14 mouse cellular contexts compared by ENCODE assay signal in genomic region chr8:104577606-104578005, GRCm38 (mm10). TPM values are rescaled to one million over a fixed set of nuclear protein-coding genes. Genes with fewer than 3 reads are reported as not detected.
DNase-seq lines count a peak whose midpoint lies in the region; ATAC-seq and TF ChIP-seq lines count a peak whose summit lies in the region.
"Not testable (repeated sequence)": the region's sequence is repeated elsewhere in the genome, so short reads cannot be mapped to it uniquely, and the experiment has no call there.
"Had no signal": no experiment of that assay in that cellular context is flagged by ENCODE, and none has a peak within 500 bp of the region (broad histone marks: within the 10 kb centered on the region; RNA-seq: fewer than 3 reads in every experiment).

No protein-coding gene starts in this region.

- H3K4me3 ChIP-seq in ES-Bruce4 (ENCODE audit: low read depth, low read length); forebrain, embryonic 11.5 days (ENCODE audit: low read depth, low read length); kidney, postnatal 0 days (replicated peaks; ENCODE audit: low read depth, low read length); lung, postnatal 0 days (ENCODE audit: low read depth, low read length): not testable (repeated sequence)
- peak overlapping the region; percentile 9; the same call in 1 of the 2 replicates for H3K4me3 ChIP-seq in testis, adult 2 months (ENCODE audit: control insufficient read depth, low read depth, low read length)

- H3K4me2 ChIP-seq in forebrain, embryonic 11.5 days (ENCODE audit: low read depth, low read length, severe bottlenecking); kidney, postnatal 0 days (ENCODE audit: low read length); lung, postnatal 0 days (replicated peaks; ENCODE audit: low read depth, low read length): not testable (repeated sequence)

- TF ChIP-seq POLR2A in ES-Bruce4 (IDR thresholded peaks at IDR 0.05; ENCODE audit: insufficient read depth, low read length); testis, adult 2 months (IDR thresholded peaks at IDR 0.05; ENCODE audit: control insufficient read depth, low read depth, low read length): not testable (repeated sequence)

- not testable (repeated sequence) for H3K9ac ChIP-seq in ES-Bruce4 (ENCODE audit: low read depth, poor library complexity, severe bottlenecking); forebrain, embryonic 11.5 days (ENCODE audit: low read length); kidney, postnatal 0 days (ENCODE audit: low read depth, low read length); lung, postnatal 0 days (replicated peaks; ENCODE audit: low read depth)

- not testable (repeated sequence) for H3K36me3 ChIP-seq in ES-Bruce4 (ENCODE audit: control insufficient read depth, insufficient read depth, low read length, poor library complexity, severe bottlenecking); forebrain, embryonic 11.5 days (ENCODE audit: control insufficient read depth, insufficient read depth, low read length); kidney, postnatal 0 days (ENCODE audit: insufficient read depth, low read length); lung, postnatal 0 days (ENCODE audit: insufficient read depth, low read length); testis, adult 2 months (ENCODE audit: control insufficient read depth, insufficient read depth, low read length)

- TF ChIP-seq CTCF in ES-Bruce4 (IDR thresholded peaks at IDR 0.05; ENCODE audit: low read depth, low read length), result peak; percentile 56
- 0 out of 2 replicates have a peak, but pooled peaks have one; percentile 6 for TF ChIP-seq CTCF in kidney, postnatal 0 days (IDR thresholded peaks at IDR 0.05; ENCODE audit: low read depth)
- 0 out of 2 replicates have a peak, but pooled peaks have one; percentile 6 for TF ChIP-seq CTCF in lung, postnatal 0 days (IDR thresholded peaks at IDR 0.05)
- 0 out of 2 replicates have a peak, but pooled peaks have one; percentile 18 for TF ChIP-seq CTCF in testis, adult 2 months (IDR thresholded peaks at IDR 0.05; ENCODE audit: control insufficient read depth, insufficient read depth, insufficient replicate concordance, low read depth, low read length)

- not testable (repeated sequence) for ATAC-seq in forebrain, embryonic 11.5 days (replicated peaks; ENCODE audit: low FRiP score); kidney, postnatal 0 days (replicated peaks; ENCODE audit: low FRiP score, low read depth); lung, postnatal 0 days

- H3K9me3 ChIP-seq in ES-Bruce4 (replicated peaks; ENCODE audit: control insufficient read depth, insufficient read depth, low read length, poor library complexity, severe bottlenecking); forebrain, embryonic 11.5 days (ENCODE audit: control insufficient read depth, low read length); kidney, postnatal 0 days (replicated peaks; ENCODE audit: low read length); lung, postnatal 0 days (ENCODE audit: low read length): not testable (repeated sequence)

- H3K4me1 ChIP-seq in ES-Bruce4 (ENCODE audit: control insufficient read depth, insufficient read depth, low read length); forebrain, embryonic 11.5 days (replicated peaks; ENCODE audit: control insufficient read depth, insufficient read depth, low read length); kidney, postnatal 0 days (replicated peaks; ENCODE audit: insufficient read depth, low read length); lung, postnatal 0 days (ENCODE audit: insufficient read depth, low read depth, low read length); testis, adult 2 months (ENCODE audit: control insufficient read depth, insufficient read depth, low read length): not testable (repeated sequence)

- 81% methylated on average over 17 of the region's 17 CpGs for WGBS in forebrain, embryonic 11.5 days
- 81% methylated on average over 17 of the region's 17 CpGs for WGBS in kidney, postnatal 0 days
- 71% methylated on average over 17 of the region's 17 CpGs for WGBS in lung, postnatal 0 days

- not testable (repeated sequence) for H3K27me3 ChIP-seq in ES-Bruce4 (ENCODE audit: control insufficient read depth, insufficient read depth, low read length, poor library complexity, severe bottlenecking); forebrain, embryonic 11.5 days (ENCODE audit: control insufficient read depth, insufficient read depth, low read length); kidney, postnatal 0 days (ENCODE audit: insufficient read depth, low read length); lung, postnatal 0 days (replicated peaks; ENCODE audit: insufficient read depth, low read length); testis, adult 2 months (ENCODE audit: control insufficient read depth, insufficient read depth, low read length)

- peak; percentile 86 for DNase-seq in R1 (ENCODE audit: low read depth, low spot score)
- DNase-seq in forebrain, embryonic 11.5 days (ENCODE audit: low spot score), result peak; percentile 16
- not testable (repeated sequence) for DNase-seq in kidney, postnatal 0 days (ENCODE audit: low spot score); lung, postnatal 0 days (ENCODE audit: low spot score)

- not testable (repeated sequence) for TF ChIP-seq EP300 in ES-Bruce4 (IDR thresholded peaks at IDR 0.05; ENCODE audit: insufficient read depth, low read depth, low read length); lung, postnatal 0 days (IDR thresholded peaks at IDR 0.05)

- not testable (repeated sequence) for H3K27ac ChIP-seq in ES-Bruce4 (ENCODE audit: insufficient read depth, low read length); forebrain, embryonic 11.5 days (ENCODE audit: low read depth, low read length); kidney, postnatal 0 days; lung, postnatal 0 days (ENCODE audit: low read length); testis, adult 2 months (ENCODE audit: control insufficient read depth, insufficient read depth, low read depth, low read length)

RNA-seq across cellular contexts. Expression of gene Pdp2, which starts 13.6 kb away (rescaled TPM):
- polyA plus RNA-seq in ES-Bruce4 (2011; ENCODE audit: insufficient read depth, insufficient read length, low read depth, missing spikeins), result 12.1 and 13.0 TPM in 2 replicates
- 16.5 and 18.7 TPM in 2 replicates for polyA plus RNA-seq in forebrain, embryonic 11.5 days (2014; fragmentation: Nextera tagmentation; extraction: Ambion mirVana)
- 12.6 and 14.5 TPM in 2 replicates for polyA plus RNA-seq in kidney, postnatal 0 days (2015; fragmentation: Nextera tagmentation; extraction: Ambion mirVana)
- 5.9 and 6.0 TPM in 2 replicates for polyA plus RNA-seq in lung, postnatal 0 days (2015; fragmentation: Nextera tagmentation; extraction: Ambion mirVana)
- polyA plus RNA-seq in testis, adult 2 months (2012; rRNA removed), result 1.2 and 1.3 TPM in 2 replicates

RNA-seq across cellular contexts. Expression of gene Car7, which starts 43.1 kb away (rescaled TPM):
- 1.2 and 1.4 TPM in 2 replicates for polyA plus RNA-seq in ES-Bruce4 (2011; ENCODE audit: insufficient read depth, insufficient read length, low read depth, missing spikeins)
- polyA plus RNA-seq in forebrain, embryonic 11.5 days (2014; fragmentation: Nextera tagmentation; extraction: Ambion mirVana), result 0.63 and 0.79 TPM in 2 replicates
- polyA plus RNA-seq in kidney, postnatal 0 days (2015; fragmentation: Nextera tagmentation; extraction: Ambion mirVana), result 5.2 and 5.8 TPM in 2 replicates
- 0.84 and 0.87 TPM in 2 replicates for polyA plus RNA-seq in lung, postnatal 0 days (2015; fragmentation: Nextera tagmentation; extraction: Ambion mirVana)
- 5.4 and 7.1 TPM in 2 replicates for polyA plus RNA-seq in testis, adult 2 months (2012; rRNA removed)

RNA-seq across cellular contexts. Expression of gene Nae1, which starts 43.2 kb away (rescaled TPM):
- 114 and 125 TPM in 2 replicates for polyA plus RNA-seq in ES-Bruce4 (2011; ENCODE audit: insufficient read depth, insufficient read length, low read depth, missing spikeins)
- polyA plus RNA-seq in forebrain, embryonic 11.5 days (2014; fragmentation: Nextera tagmentation; extraction: Ambion mirVana), result 132 and 147 TPM in 2 replicates
- polyA plus RNA-seq in kidney, postnatal 0 days (2015; fragmentation: Nextera tagmentation; extraction: Ambion mirVana), result 87.8 and 91.8 TPM in 2 replicates
- 57.9 and 58.9 TPM in 2 replicates for polyA plus RNA-seq in lung, postnatal 0 days (2015; fragmentation: Nextera tagmentation; extraction: Ambion mirVana)
- 15.9 and 26.0 TPM in 2 replicates for polyA plus RNA-seq in testis, adult 2 months (2012; rRNA removed)

RNA-seq across cellular contexts. Expression of gene Cdh16, which starts 46.6 kb away (rescaled TPM):
- polyA plus RNA-seq in ES-Bruce4 (2011; ENCODE audit: insufficient read depth, insufficient read length, low read depth, missing spikeins), result not detected in 2 replicates
- not detected in 2 replicates for polyA plus RNA-seq in forebrain, embryonic 11.5 days (2014; fragmentation: Nextera tagmentation; extraction: Ambion mirVana)
- polyA plus RNA-seq in kidney, postnatal 0 days (2015; fragmentation: Nextera tagmentation; extraction: Ambion mirVana), result 439 and 476 TPM in 2 replicates
- 13.8 and 17.2 TPM in 2 replicates for polyA plus RNA-seq in lung, postnatal 0 days (2015; fragmentation: Nextera tagmentation; extraction: Ambion mirVana)
- 1.3 TPM in 1 of 2 replicates, not detected in the other for polyA plus RNA-seq in testis, adult 2 months (2012; rRNA removed)
- polyA plus RNA-seq: embryonic facial prominence, embryonic 11.5 days; forebrain, embryonic 10.5 days; forebrain, embryonic 14.5 days; forebrain, postnatal 0 days; frontal cortex, adult 2 months; hindbrain, embryonic 10.5 days; hindbrain, embryonic 13.5 days; hindbrain, embryonic 16.5 days had no signal

RNA-seq across cellular contexts. Expression of gene Rrad, which starts 53.5 kb away (rescaled TPM):
- 1.4 and 1.9 TPM in 2 replicates for polyA plus RNA-seq in ES-Bruce4 (2011; ENCODE audit: insufficient read depth, insufficient read length, low read depth, missing spikeins)
- 0.90 and 1.3 TPM in 2 replicates for polyA plus RNA-seq in forebrain, embryonic 11.5 days (2014; fragmentation: Nextera tagmentation; extraction: Ambion mirVana)
- polyA plus RNA-seq in kidney, postnatal 0 days (2015; fragmentation: Nextera tagmentation; extraction: Ambion mirVana), result 13.5 and 15.7 TPM in 2 replicates
- 19.9 and 22.6 TPM in 2 replicates for polyA plus RNA-seq in lung, postnatal 0 days (2015; fragmentation: Nextera tagmentation; extraction: Ambion mirVana)
- 0.36 and 0.42 TPM in 2 replicates for polyA plus RNA-seq in testis, adult 2 months (2012; rRNA removed)

Comparison
In these comparisons a context has a peak if more than half of its experiments do, and no peak if none do; other contexts are left out.
1. CTCF ChIP-seq: peak in every context shown above with its lines; median percentile 56 in ES-Bruce4; 18 in testis, adult 2 months; 6 in kidney, postnatal 0 days; 6 in lung, postnatal 0 days.